Mouse (Mus musculus): Measurements from ENCODE around the gene Gipc2.

Gipc2 gene

GRCm38 (mm10) chr3:152089178-152089577, 76.9 kb downstream of the Gipc2 start:
- no peak for DNase-seq (ENCODE audit: extremely low read depth, low read depth)

GRCm38 (mm10) chr3:152081381-152081780, 84.6 kb downstream of the Gipc2 start:
- DNase-seq (ENCODE audit: extremely low read depth, low read depth) = no peak

GRCm38 (mm10) chr3:152076088-152076487, 89.9 kb downstream of the Gipc2 start:
- no peak for DNase-seq (ENCODE audit: extremely low read depth, low read depth)

GRCm38 (mm10) chr3:152069001-152069400, 97.0 kb downstream of the Gipc2 start:
- DNase-seq (ENCODE audit: extremely low read depth, low read depth) = no peak

DNA sequence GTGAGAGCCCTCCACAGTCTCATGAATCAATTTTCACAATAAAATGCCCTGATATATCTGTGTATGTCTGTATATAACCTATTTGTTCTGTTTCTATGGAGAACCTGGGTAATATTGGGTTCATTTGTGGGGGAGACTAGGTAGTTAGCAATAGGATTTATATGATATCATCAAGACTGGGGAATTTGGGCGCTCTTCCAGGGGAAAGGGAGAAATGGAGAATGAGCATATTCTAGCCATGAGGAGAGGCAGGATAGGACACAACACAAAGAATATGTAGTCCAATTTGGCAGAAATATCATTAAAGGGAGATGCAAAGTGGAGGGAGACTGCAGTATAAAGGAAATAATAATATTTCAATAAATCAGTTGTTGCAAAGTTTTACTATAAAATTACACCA, 97.7 kb downstream of the Gipc2 start:
- DNase-seq (ENCODE audit: extremely low read depth, low read depth) = no peak

DNA sequence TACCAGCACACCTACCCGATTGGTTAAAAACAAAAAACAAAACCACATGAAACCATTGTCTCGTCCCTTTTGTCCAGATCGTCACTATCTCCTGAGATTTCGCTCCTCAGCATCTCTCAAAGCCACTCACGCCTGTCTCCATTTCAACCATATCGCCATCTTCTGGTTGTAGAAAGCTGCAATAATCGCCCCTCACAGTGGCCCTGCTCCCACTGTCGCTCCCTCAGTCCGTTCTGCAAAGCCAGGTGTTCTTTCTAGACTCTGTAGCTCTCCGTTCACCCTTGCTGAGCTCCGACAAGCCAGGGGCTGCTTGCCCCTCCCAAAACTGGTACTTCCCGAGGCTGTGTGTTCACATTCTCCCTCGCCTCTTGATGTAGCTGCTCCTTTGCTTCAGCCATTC, 99.3 kb downstream of the Gipc2 start:
- no peak for DNase-seq (ENCODE audit: extremely low read depth, low read depth)

GRCm38 (mm10) chr3:152065806-152066205, 100.2 kb downstream of the Gipc2 start:
- no peak for DNase-seq (ENCODE audit: extremely low read depth, low read depth)

GRCm38 (mm10) chr3:152064166-152064565, 101.9 kb downstream of the Gipc2 start:
- no peak for DNase-seq (ENCODE audit: extremely low read depth, low read depth)

- DNase-seq (ENCODE audit: extremely low read depth, low read depth) = no peak
Measured at GRCm38 (mm10) chr3:152062806-152063205, 103.2 kb downstream of the Gipc2 start.

DNA sequence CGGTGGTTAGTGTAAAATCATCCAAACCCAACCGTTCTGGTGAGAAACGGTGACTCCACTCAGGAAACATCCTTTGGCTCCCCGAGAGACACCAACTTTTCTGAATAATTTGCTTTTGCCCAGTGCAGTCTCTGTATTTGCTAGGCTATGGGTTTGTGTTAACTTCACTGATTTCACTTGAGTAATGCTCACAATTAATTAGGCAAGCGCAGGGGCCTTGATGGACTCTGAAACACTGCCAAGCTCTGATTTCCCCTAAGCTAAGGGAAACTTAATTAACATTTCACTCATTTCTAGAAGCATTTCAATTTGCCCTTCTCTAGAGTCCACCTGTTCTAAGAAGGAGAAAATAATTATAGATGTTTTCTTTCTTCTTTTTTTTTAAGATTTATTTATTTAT, 104.9 kb downstream of the Gipc2 start:
- DNase-seq (ENCODE audit: extremely low read depth, low read depth) = no peak

GRCm38 (mm10) chr3:152058235-152058634, 107.8 kb downstream of the Gipc2 start:
- no peak for DNase-seq (ENCODE audit: extremely low read depth, low read depth)

- DNase-seq (ENCODE audit: extremely low read depth, low read depth) = no peak
Measured at GRCm38 (mm10) chr3:152054260-152054659, 111.8 kb downstream of the Gipc2 start.

- DNase-seq (ENCODE audit: extremely low read depth, low read depth) = no peak
Measured at GRCm38 (mm10) chr3:152051959-152052358, 114.1 kb downstream of the Gipc2 start.

DNA sequence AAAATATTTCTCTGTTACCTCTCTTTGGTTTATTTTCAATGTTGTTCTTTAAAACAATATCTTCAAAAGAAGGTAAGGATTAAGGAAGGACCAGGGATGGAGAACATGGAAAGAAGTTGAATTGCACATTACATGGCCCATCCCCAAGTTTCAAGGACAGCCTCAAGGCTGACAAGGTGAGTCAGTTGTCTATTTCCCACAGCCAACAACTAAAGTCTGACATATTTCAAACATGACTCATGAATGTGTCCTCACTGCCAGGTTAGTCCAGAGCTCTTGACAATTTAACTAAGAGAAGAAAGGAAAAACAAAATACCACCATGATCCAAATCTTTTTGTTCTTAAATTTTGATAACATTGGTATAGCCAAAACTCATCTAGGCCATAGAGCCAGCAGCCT, 118.1 kb downstream of the Gipc2 start:
- DNase-seq (ENCODE audit: extremely low read depth, low read depth) = no peak

DNA sequence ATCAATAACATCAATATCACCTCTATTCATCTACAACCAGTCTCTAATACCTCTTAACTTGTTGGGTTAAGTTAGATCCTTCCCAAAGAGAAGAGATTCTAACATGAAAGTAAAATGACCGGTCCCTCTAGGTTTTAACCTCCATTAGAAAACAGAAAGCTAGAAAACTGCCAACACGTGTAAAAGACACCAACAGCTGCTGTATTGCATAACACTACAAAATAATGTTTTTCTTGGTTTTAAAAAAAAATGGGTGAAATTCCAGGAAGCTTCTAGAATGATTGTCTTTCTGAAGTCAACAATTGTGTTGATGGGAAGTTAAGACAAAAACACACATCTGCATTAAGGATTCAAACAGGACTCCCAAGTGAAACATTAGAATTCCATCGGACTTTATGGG, 119.1 kb downstream of the Gipc2 start:
- DNase-seq (ENCODE audit: extremely low read depth, low read depth) = no peak

Measured in MEL-GATA-1-ER (cell line).